Mouse (Mus musculus) C3H10T1/2 (cell line): Measurements from ENCODE around the gene Fcer1a. TPM values are rescaled to one million over a fixed set of nuclear protein-coding genes. Genes with fewer than 3 reads are reported as not detected.

Experiments used
- polyA plus RNA-seq, 2 experiments: library from polyadenylated mRNA; unstranded; fragments of >200 nt; fragmentation: generic; extraction: Trizol; gene quantifications; one replicate each; pipeline ENCODE4 v1.2.1; 2012; ENCODE audit warnings: missing spikeins in 2 of 2

Gene Fcer1a
- polyA plus RNA-seq, result not detected

GRCm38 (mm10) chr1:173227081-173227480 is at the start of gene Fcer1a:
Fcer1a (minus strand) TSS chr1:173227214.

GRCm38 (mm10) chr1:173265701-173266100 is 38.7 kb upstream of the Fcer1a start, which contains the start of gene Olfr418:
Olfr418 (plus strand) TSS chr1:173266001.

GRCm38 (mm10) chr1:173212092-173212491 is 14.9 kb downstream of the Fcer1a start, which contains the start of gene Olfr1404:
Olfr1404 (plus strand) TSS chr1:173212392.

GRCm38 (mm10) chr1:173197508-173197907 is 29.5 kb downstream of the Fcer1a start, which contains the start of gene Olfr218:
Olfr218 (plus strand) TSS chr1:173197808.

GRCm38 (mm10) chr1:173190540-173190939 is 36.5 kb downstream of the Fcer1a start, which contains the start of gene Olfr1406:
Olfr1406 (minus strand) TSS chr1:173190640.

Other genes starting within 250 kb of the Fcer1a start
- gene Olfr1408, start 89.8 kb downstream of the Fcer1a start, polyA plus RNA-seq, result not detected
- not detected for gene Olfr1406, start 36.6 kb downstream of the Fcer1a start, polyA plus RNA-seq
- gene Olfr218, start 29.4 kb downstream of the Fcer1a start, polyA plus RNA-seq, result not detected
- not detected for gene Olfr1404, start 14.8 kb downstream of the Fcer1a start, polyA plus RNA-seq
- not detected for gene Olfr418, start 38.8 kb upstream of the Fcer1a start, polyA plus RNA-seq
- gene Mptx2, start 50.6 kb upstream of the Fcer1a start, polyA plus RNA-seq, result not detected
- gene Ackr1, start 106.5 kb upstream of the Fcer1a start, polyA plus RNA-seq, result not detected
- under 1 TPM; 0.02 to 0.44 TPM for gene Aim2, start 123.7 kb upstream of the Fcer1a start, polyA plus RNA-seq
- not detected for gene Cadm3, start 140.5 kb upstream of the Fcer1a start, polyA plus RNA-seq